ENCODE assay signal across 32 mouse cellular contexts in genomic region chr5:16355816-16356215, GRCm38 (mm10).
DNase-seq lines count a peak whose midpoint lies in the region; ATAC-seq and TF ChIP-seq lines count a peak whose summit lies in the region.
"Had no signal": no experiment of that assay in that cellular context is flagged by ENCODE, and none has a peak within 500 bp of the region (broad histone marks: within the 10 kb centered on the region; RNA-seq: fewer than 3 reads in every experiment).

No protein-coding gene starts in this region.

- no peak for TF ChIP-seq CTCF in bone marrow macrophage, adult 2 months (IDR thresholded peaks at IDR 0.05; ENCODE audit: low read depth, low read length)

- no peak for TF ChIP-seq POLR2A in bone marrow macrophage, adult 2 months (IDR thresholded peaks at IDR 0.05; ENCODE audit: borderline replicate concordance, low read depth, low read length)

- H3K27ac ChIP-seq in bone marrow macrophage, adult 2 months (ENCODE audit: insufficient read depth, low read depth, low read length): peak overlapping the region; percentile 34; the same call in 1 of the 2 replicates
- H3K27ac ChIP-seq: embryonic facial prominence, embryonic 10.5 days; embryonic facial prominence, embryonic 15.5 days; forebrain, embryonic 13.5 days; hindbrain, embryonic 13.5 days; limb, embryonic 10.5 days; limb, embryonic 15.5 days; liver, embryonic 15.5 days; midbrain, embryonic 12.5 days; neural tube, embryonic 12.5 days had no signal

- no peaks in the 10 kb centered on the region for H3K36me3 ChIP-seq in megakaryocyte, embryonic 14.5 days (replicated peaks; ENCODE audit: low read length)
- H3K36me3 ChIP-seq: embryonic facial prominence, embryonic 10.5 days; embryonic facial prominence, embryonic 15.5 days; limb, embryonic 10.5 days; limb, embryonic 15.5 days; liver, embryonic 15.5 days; midbrain, embryonic 12.5 days; neural tube, embryonic 12.5 days had no signal

- peak overlapping the region; percentile 24 for H3K4me3 ChIP-seq in megakaryocyte, embryonic 14.5 days (replicated peaks)
- no peak overlapping the region for H3K4me3 ChIP-seq in bone marrow macrophage, adult 2 months (ENCODE audit: insufficient read depth, low read length)
- H3K4me3 ChIP-seq: embryonic facial prominence, embryonic 10.5 days; embryonic facial prominence, embryonic 15.5 days; forebrain, embryonic 13.5 days; heart, embryonic 12.5 days; hindbrain, embryonic 13.5 days; limb, embryonic 10.5 days; limb, embryonic 15.5 days; liver, embryonic 15.5 days; midbrain, embryonic 12.5 days; myocyte; neural tube, embryonic 12.5 days had no signal

- no peak for ATAC-seq in megakaryocyte, adult 5-6 weeks (ENCODE audit: poor library complexity, severe bottlenecking)
- ATAC-seq: forebrain, embryonic 13.5 days; intestine, embryonic 16.5 days had no signal

- no peaks in the 10 kb centered on the region for H3K27me3 ChIP-seq in megakaryocyte, embryonic 14.5 days (replicated peaks)
- H3K27me3 ChIP-seq: embryonic facial prominence, embryonic 15.5 days; forebrain, embryonic 13.5 days; heart, embryonic 12.5 days; hindbrain, embryonic 13.5 days; limb, embryonic 15.5 days; liver, embryonic 15.5 days; midbrain, embryonic 12.5 days; neural tube, embryonic 12.5 days had no signal

- H3K4me1 ChIP-seq in megakaryocyte, embryonic 14.5 days: peaks cover 12% of the 10 kb centered on the region
- peaks cover 6% of the 10 kb centered on the region; the same call in 1 of the 2 replicates for H3K4me1 ChIP-seq in bone marrow macrophage, adult 2 months (ENCODE audit: control insufficient read depth, insufficient read depth, low read length)
- H3K4me1 ChIP-seq: embryonic facial prominence, embryonic 15.5 days; forebrain, embryonic 13.5 days; heart, embryonic 12.5 days; hindbrain, embryonic 13.5 days; limb, embryonic 15.5 days; liver, embryonic 15.5 days; midbrain, embryonic 12.5 days; neural tube, embryonic 12.5 days had no signal

- peak; percentile 4 to 60 for DNase-seq in layer of hippocampus, adult 18-20 months (ENCODE audit: low spot score in 2 of 2)
- DNase-seq in layer of hippocampus, postnatal 25 days (ENCODE audit: extremely low spot score in 1 of 2, low spot score in 1 of 2): no peak
- DNase-seq in retina, embryonic 14.5 days (ENCODE audit: low spot score): no peak
- DNase-seq in kidney, adult 9 months: no peak
- DNase-seq in cerebellum, postnatal 36 days: no peak
- DNase-seq: adrenal gland, postnatal 25 days; cerebellum, adult 2 months; cerebellum, postnatal 14 days; gastrocnemius, postnatal 25 days; heart, adult 18-20 months; heart, postnatal 4 days; kidney, adult 8-10 months; kidney, postnatal 10 days; lung, embryonic 14.5 days; lung, postnatal 14 days; right cerebral cortex, postnatal 4 days; thymus, postnatal 14 days had no signal

- no peaks in the 10 kb centered on the region for H3K9me3 ChIP-seq in megakaryocyte, embryonic 14.5 days
- H3K9me3 ChIP-seq: embryonic facial prominence, embryonic 10.5 days; embryonic facial prominence, embryonic 15.5 days; forebrain, embryonic 13.5 days; heart, embryonic 12.5 days; hindbrain, embryonic 13.5 days; limb, embryonic 10.5 days; limb, embryonic 15.5 days; liver, embryonic 15.5 days; midbrain, embryonic 12.5 days; neural tube, embryonic 12.5 days had no signal

Comparison
In these comparisons a context has a peak if more than half of its experiments do, and no peak if none do; other contexts are left out.
1. DNase-seq: peak in layer of hippocampus, adult 18-20 months (2 of 2); none in layer of hippocampus, postnatal 25 days (0 of 2), retina, embryonic 14.5 days (single experiment), kidney, adult 9 months (single experiment) and cerebellum, postnatal 36 days (0 of 2).